Mouse (Mus musculus) gastrocnemius, adult 18-20 months (tissue): Measurements from ENCODE around the gene Itprip. TPM values are rescaled to one million over a fixed set of nuclear protein-coding genes. Genes with fewer than 3 reads are reported as not detected.

Source experiments
- DNase-seq: peaks from one replicate; pipeline ENCODE4 v3.0.0; 2021; ENCODE audit warnings: low spot score
- total RNA-seq, 2 experiments: library from RNA; stranded (reverse); gene quantifications; 2 replicates each; pipeline ENCODE4 v1.2.3; 2021

Itprip gene
- total RNA-seq, 2 experiments from 2014 or later: 0.50 to 0.90 TPM

- no peak for DNase-seq
Observed at GRCm38 (mm10) chr19:47915251-47915650, 3.8 kb downstream of the Itprip start.

- no peak for DNase-seq
Observed at GRCm38 (mm10) chr19:47914191-47914590, 4.9 kb downstream of the Itprip start.

DNA sequence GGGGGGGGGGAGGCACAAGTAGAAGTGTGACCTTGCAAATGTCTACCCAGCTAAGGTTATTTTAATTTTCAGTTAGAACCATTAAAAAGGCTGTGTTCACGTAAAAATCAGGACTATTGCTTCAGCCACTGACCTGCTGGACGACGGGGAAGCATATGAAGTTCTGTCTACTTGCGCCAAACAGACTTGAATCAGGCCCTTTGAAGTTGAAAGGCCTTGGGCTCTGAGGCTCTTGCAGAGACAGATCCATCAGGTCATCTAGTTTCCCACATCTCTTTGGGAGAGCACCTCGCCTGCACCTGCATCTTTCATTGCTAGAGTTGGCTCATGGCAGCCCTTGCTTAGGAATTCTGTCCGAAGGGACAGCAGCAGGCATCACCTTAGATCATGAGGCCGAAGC, 5.8 kb downstream of the Itprip start:
- no peak for DNase-seq

GRCm38 (mm10) chr19:47910751-47911150, 8.3 kb downstream of the Itprip start:
- DNase-seq: no peak

DNA sequence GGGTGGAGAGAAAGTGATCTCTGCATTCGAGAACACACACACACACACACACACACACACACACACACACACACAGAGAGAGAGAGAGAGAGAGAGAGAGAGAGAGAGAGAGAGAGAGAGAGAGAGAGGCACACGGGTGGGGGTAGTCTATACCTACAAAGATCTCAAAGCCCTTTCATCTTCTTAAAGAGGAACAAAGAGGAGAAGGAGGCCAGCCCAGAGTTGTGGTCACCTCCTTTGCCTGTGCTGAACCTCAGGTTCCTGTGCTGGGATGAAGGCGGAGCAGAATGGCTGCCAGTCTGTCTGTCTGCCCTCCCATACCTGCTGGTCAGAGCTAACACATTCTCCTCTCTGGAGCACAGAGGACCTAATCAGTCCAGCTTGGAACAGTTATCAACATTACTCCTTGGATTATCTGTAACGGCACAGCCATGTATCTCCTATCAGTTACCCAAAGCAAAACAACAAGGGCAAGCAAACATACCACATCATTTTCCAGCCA, 8.9 kb downstream of the Itprip start:
- DNase-seq: no peak

DNA sequence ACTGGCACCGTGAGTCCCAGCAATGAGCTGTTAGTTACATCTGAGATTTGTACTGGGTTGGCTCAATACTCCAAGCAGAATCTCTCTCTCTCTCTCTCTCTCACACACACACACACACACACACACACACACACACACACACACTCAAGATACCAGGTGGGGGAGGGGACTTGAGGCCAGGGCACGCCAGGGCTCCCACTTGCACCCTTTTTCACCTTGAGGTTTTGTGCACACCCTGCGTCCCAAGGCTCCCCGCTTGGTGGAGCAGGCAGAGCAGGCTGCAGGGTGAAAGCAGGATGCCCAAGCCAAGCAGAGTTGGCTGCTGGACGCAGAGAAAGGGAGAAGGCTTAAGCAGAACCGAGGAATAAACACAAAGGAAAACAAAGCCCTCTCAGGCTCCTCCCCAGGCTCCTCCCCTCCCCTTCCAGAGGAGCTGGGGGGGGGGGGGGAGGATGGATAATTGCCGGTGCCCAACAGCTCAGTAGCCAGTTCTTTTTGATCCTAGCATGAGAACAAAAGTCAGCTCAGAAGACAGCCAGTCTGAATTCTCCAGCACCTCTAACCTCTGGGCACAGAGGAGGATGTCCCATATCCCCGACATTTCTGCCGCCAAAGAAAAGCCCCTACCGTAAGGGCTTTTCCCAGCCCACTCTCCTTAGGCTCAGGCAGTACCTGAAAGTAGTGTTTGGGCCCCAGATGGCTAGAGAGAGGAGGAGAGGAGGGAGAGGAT, 9.5 kb downstream of the Itprip start:
- DNase-seq: no peak

GRCm38 (mm10) chr19:47908961-47909371, 10.1 kb downstream of the Itprip start:
- no peak for DNase-seq

GRCm38 (mm10) chr19:47907596-47907995, 11.5 kb downstream of the Itprip start:
- DNase-seq: no peak

- no peak for DNase-seq
Observed at GRCm38 (mm10) chr19:47905603-47906002, 13.5 kb downstream of the Itprip start.

DNA sequence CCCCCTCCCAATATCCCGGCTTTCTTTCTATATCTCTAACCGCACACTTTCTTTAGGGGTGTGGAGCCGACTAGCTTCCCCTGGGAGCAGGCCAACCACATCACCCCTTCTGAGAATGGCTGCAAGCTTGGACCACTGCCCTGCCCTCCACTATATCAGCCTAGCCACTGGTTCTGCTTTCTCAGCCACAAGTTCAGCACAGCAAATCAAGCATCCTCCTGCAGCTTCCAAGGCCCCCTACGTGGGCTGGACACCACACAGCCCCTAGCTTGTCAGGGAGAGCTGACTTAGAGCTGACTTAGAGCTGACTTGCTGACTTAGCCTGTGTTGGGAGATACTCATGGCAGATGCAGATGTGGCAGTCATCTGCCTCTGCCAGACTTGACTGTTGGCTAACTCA, 14.0 kb downstream of the Itprip start:
- no peak for DNase-seq

DNA sequence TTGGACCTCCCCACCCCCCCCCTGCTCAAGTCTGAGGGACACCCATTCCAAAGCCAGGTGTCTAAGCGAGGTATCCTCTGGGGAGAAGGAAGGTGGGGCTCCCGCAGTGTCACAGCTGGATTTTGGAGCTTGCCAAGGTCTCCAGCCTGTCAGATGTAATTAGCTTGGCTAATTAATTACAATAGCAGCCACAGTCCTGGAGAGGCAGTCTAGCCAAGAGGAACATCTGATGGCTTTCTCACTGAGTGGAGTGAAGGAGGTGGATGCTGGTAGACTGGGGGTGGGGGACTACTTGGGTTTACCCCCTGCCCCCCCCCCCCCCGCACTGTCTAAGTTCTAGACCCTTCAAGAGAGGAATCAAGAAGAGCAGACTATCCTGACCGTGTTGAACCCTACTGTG, 15.4 kb downstream of the Itprip start:
- DNase-seq: no peak

- DNase-seq: no peak
Observed at GRCm38 (mm10) chr19:47902316-47903201, 16.5 kb downstream of the Itprip start.

- no peak for DNase-seq
Observed at GRCm38 (mm10) chr19:47900558-47900957, 18.5 kb downstream of the Itprip start.

DNA sequence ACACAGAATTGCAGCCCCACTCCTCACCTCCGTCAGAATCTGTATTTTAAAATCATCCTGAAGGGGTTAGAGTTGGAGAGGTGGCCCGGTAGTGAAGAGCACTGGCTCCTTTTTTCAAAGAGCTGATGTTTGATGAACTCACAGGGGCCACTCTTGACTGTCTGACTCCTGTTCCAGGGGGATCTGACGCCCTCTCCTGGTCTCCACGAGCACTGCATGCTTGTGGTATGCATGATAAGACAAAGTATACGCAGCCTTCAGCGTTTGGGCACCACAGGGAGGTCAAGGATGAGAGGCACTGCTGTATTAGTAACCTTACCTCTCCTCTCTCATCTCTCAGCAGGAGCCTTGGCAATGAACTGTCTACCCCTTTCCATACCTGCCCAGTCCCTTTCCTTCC, 19.1 kb downstream of the Itprip start:
- no peak for DNase-seq

DNA sequence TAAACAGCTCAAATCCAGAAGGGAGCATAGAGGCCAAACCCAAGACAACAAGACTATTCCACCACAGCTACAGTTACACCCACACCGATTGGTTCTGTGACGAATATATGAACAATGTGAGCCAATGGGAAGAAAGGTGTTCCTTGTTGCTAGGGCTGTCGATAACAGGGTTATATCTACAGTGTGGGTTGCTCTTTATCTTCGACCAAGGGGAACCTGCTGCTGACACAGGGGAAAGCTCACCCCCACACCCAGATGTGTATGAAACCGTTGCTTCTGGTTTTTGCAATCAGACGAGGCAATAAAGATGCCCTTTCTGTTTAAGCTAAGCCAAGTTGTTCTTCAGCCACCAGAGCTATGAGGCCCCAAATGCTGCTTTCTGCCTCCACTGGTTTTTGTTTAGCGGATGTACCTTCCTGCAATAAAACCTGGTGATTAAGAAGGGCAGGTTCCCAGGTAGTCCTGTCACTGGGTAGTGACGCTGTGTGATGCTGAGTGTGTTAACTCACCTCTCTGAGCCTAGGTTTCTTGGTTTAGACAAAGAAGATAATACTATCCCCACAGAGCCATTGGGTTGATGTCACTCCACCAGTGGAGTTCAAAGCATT, 20.5 kb downstream of the Itprip start:
- no peak for DNase-seq

- no peak for DNase-seq
Observed at GRCm38 (mm10) chr19:47893092-47893491, 26.0 kb downstream of the Itprip start.

DNA sequence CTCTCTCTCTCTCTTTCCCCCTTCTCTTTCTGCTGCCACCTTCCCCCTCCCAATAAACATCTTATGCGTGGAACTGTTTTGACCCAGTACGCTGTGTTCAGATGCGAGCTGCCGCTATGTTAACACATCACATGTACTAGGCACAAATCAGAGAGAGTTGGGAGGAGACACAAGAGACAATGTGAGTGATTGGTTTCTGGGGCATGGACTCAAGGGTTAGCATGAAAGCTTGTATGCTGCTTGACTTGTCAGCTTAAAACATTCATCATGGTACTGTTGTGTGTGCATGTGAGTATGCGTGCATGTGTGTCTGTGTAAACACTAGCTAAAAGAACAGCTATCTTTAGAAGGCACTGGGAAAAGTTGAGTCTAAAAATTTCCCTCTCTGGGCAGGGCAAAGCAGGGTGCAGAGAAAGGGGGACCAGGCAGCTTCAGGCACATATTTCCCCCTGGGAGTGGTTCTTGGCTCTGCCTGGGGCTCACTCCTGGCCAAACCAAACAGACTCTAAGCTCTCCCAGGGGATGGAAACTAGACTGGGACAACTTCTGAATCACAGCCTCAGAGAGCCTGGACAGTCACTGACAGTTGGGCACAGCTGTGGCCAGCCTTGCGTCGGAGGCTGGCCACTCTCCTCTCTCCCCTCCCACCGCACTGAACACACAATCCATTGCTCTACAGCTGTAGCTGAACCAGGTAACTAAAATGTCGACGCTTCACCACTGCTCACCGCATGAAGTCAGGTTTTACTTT, 27.4 kb downstream of the Itprip start:
- no peak for DNase-seq

GRCm38 (mm10) chr19:47890489-47891130, 28.5 kb downstream of the Itprip start:
- DNase-seq: no peak

DNA sequence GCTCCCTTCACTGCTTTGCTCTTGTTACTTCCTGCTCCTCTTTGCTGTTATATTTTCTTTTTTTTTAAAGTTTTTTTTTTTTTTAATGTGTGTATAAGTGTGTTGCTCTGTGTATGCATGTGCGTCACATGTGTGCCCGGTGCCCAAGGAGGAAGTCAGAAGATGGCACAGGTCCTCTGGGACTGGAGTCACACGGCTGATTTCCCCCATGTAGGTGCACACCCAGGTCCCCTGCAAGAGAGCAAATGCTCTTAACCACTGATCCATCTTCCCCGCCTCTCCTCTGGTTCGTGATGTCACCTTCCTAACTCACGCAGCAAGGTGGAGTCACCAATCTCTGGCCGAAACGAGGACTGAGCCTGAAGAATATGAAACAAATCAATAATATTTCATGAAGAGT, 31.1 kb downstream of the Itprip start:
- no peak for DNase-seq

- no peak for DNase-seq
Observed at GRCm38 (mm10) chr19:47887417-47887816, 31.7 kb downstream of the Itprip start.

- DNase-seq: peak; percentile 47
Observed at GRCm38 (mm10) chr19:47886617-47887016, 32.5 kb downstream of the Itprip start.
